Mouse (Mus musculus) midbrain, embryonic 11.5 days (tissue): ENCODE measurements at regions not wholly inside any gene's neighbourhood (a gene's known extent, or its start where the extent isn't known, plus 50 kb on each side); places are given as distances from the start of the nearest gene placed in this dataset.

Source experiments
- ATAC-seq: fragments of 200-750 bp; cut with Nextera tagmentation; 2 replicates; pipeline ENCODE4 v1.8.0; 2017; ENCODE audit warnings: moderate TSS enrichment, moderate library complexity; ENCODE audit not compliant: low FRiP score
- DNase-seq: peaks from one replicate; pipeline ENCODE4 v3.0.0; 2015; ENCODE audit warnings: low spot score; ENCODE audit errors: missing footprints
- H3K27ac ChIP-seq: fragments of 300-500 bp; sonication (generic); 2 replicates; pipeline ENCODE4 v1.5.1; 2014; ENCODE audit warnings: low read depth, low read length
- H3K27me3 ChIP-seq: fragments of 300-500 bp; sonication (generic); 2 replicates; pipeline ENCODE4 v1.6.1; 2014; ENCODE audit warnings: mild to moderate bottlenecking, low read length, moderate library complexity, mixed read lengths; ENCODE audit not compliant: control insufficient read depth, insufficient read depth
- H3K36me3 ChIP-seq: fragments of 300-500 bp; sonication (generic); 2 replicates; pipeline ENCODE4 v1.6.1; 2014; ENCODE audit warnings: mild to moderate bottlenecking, low read length, moderate library complexity, mixed read lengths; ENCODE audit not compliant: control insufficient read depth, insufficient read depth
- H3K4me1 ChIP-seq: fragments of 300-500 bp; sonication (generic); 2 replicates; pipeline ENCODE4 v1.6.1; 2014; ENCODE audit warnings: low read length; ENCODE audit not compliant: control insufficient read depth, insufficient read depth
- H3K4me2 ChIP-seq: fragments of 300-500 bp; sonication (generic); 2 replicates; pipeline ENCODE4 v1.6.1; 2014; ENCODE audit warnings: mild to moderate bottlenecking, moderate library complexity
- H3K4me3 ChIP-seq: fragments of 300-500 bp; sonication (generic); 2 replicates; pipeline ENCODE4 v1.5.1; 2014; ENCODE audit warnings: low read depth, low read length
- H3K9ac ChIP-seq: fragments of 300-500 bp; sonication (generic); 2 replicates; pipeline ENCODE4 v1.6.1; 2014; ENCODE audit warnings: low read length
- H3K9me3 ChIP-seq: fragments of 300-500 bp; sonication (generic); 2 replicates; pipeline ENCODE4 v1.6.1; 2016; ENCODE audit warnings: low read length; ENCODE audit not compliant: control insufficient read depth
- WGBS: fragments of 180-500 bp; shearing (Covaris S2); extraction: QIAGEN DNeasy Blood & Tissue Kit; methylation state at CpG from one replicate; pipeline ENCODE4 v1.1.7; 2014; 5-methylcytosine and 5-hydroxymethylcytosine counted together

- WGBS, result 78% methylated on average over 5 of the region's 5 CpGs
- no peak for DNase-seq
- H3K9ac ChIP-seq, result no peak overlapping the region
- H3K27ac ChIP-seq, result no peak overlapping the region
- no peaks in the 10 kb centered on the region for H3K4me1 ChIP-seq
- no peaks in the 10 kb centered on the region for H3K36me3 ChIP-seq
- no peak overlapping the region for H3K4me3 ChIP-seq
- no peaks in the 10 kb centered on the region for H3K27me3 ChIP-seq
- H3K9me3 ChIP-seq, result no peaks in the 10 kb centered on the region
- no peak for ATAC-seq
- no peak overlapping the region for H3K4me2 ChIP-seq
These were observed 240.6 kb downstream of the H2al1j start for GRCm38 (mm10) chrX:11568262-11568661.

GRCm38 (mm10) chrX:11574354-11574753, 246.7 kb downstream of the H2al1j start:
- Histone ChIP-seq H3K4me2 (no peak overlapping the region), H3K4me1 (no peaks in the 10 kb centered on the region), H3K27me3 (no peaks in the 10 kb centered on the region; the same call in 1 of the 2 replicates), H3K9me3 (no peaks in the 10 kb centered on the region), H3K9ac (no peak overlapping the region), H3K27ac (no peak overlapping the region), H3K36me3 (no peaks in the 10 kb centered on the region), H3K4me3 (no peak overlapping the region)
- 83% methylated on average over 3 of the region's 3 CpGs for WGBS
- DNase-seq (no peak), ATAC-seq (no peak)

- H3K27ac ChIP-seq, result no peak overlapping the region
- H3K36me3 ChIP-seq, result no peaks in the 10 kb centered on the region
- H3K27me3 ChIP-seq, result no peaks in the 10 kb centered on the region; the same call in 1 of the 2 replicates
- ATAC-seq, result no peak
- DNase-seq, result no peak
- WGBS, result 85% methylated on average over 6 of the region's 6 CpGs
- no peak overlapping the region for H3K4me3 ChIP-seq
- H3K4me2 ChIP-seq, result no peak overlapping the region
- no peaks in the 10 kb centered on the region for H3K4me1 ChIP-seq
- no peaks in the 10 kb centered on the region for H3K9me3 ChIP-seq
- H3K9ac ChIP-seq, result no peak overlapping the region
These were observed 247.9 kb downstream of the H2al1j start for GRCm38 (mm10) chrX:11575571-11575970.

- WGBS, result 84% methylated on average over 8 of the region's 8 CpGs
- Histone ChIP-seq H3K4me2 (no peak overlapping the region), H3K27me3 (no peaks in the 10 kb centered on the region; the same call in 1 of the 2 replicates), H3K9me3 (no peaks in the 10 kb centered on the region), H3K4me1 (no peaks in the 10 kb centered on the region), H3K36me3 (no peaks in the 10 kb centered on the region), H3K4me3 (no peak overlapping the region), H3K9ac (no peak overlapping the region), H3K27ac (no peak overlapping the region)
- ATAC-seq (no peak), DNase-seq (no peak)
These were observed 248.7 kb downstream of the H2al1j start for GRCm38 (mm10) chrX:11576287-11576686.

- H3K36me3 ChIP-seq, result no peaks in the 10 kb centered on the region
- H3K9me3 ChIP-seq, result no peaks in the 10 kb centered on the region
- no peak overlapping the region for H3K9ac ChIP-seq
- ATAC-seq, result no peak
- no peak overlapping the region for H3K27ac ChIP-seq
- DNase-seq, result no peak
- no peak overlapping the region for H3K4me3 ChIP-seq
- no peaks in the 10 kb centered on the region; the same call in 1 of the 2 replicates for H3K27me3 ChIP-seq
- H3K4me2 ChIP-seq, result no peak overlapping the region
- WGBS, result 80% methylated on average over 3 of the region's 3 CpGs
- H3K4me1 ChIP-seq, result no peaks in the 10 kb centered on the region
These were observed 249.7 kb downstream of the H2al1j start for GRCm38 (mm10) chrX:11577294-11577693.

- no peak for ATAC-seq
- Histone ChIP-seq H3K27ac (no peak overlapping the region), H3K4me2 (no peak overlapping the region), H3K9me3 (no peaks in the 10 kb centered on the region), H3K27me3 (peaks cover 3% of the 10 kb centered on the region), H3K4me3 (no peak overlapping the region), H3K9ac (no peak overlapping the region), H3K36me3 (no peaks in the 10 kb centered on the region), H3K4me1 (no peaks in the 10 kb centered on the region)
- DNase-seq, result no peak
- WGBS, result 71% methylated on average over 5 of the region's 5 CpGs
These were observed 257.7 kb downstream of the H2al1j start for GRCm38 (mm10) chrX:11585353-11585752.

- Histone ChIP-seq H3K4me3 (no peak overlapping the region), H3K27me3 (peaks cover 3% of the 10 kb centered on the region), H3K9me3 (no peaks in the 10 kb centered on the region), H3K27ac (no peak overlapping the region), H3K4me1 (peaks cover 5% of the 10 kb centered on the region; the same call in 1 of the 2 replicates), H3K9ac (no peak overlapping the region), H3K4me2 (no peak overlapping the region), H3K36me3 (no peaks in the 10 kb centered on the region)
- ATAC-seq (0 out of 2 replicates have a peak, but pooled peaks have one; percentile 24), DNase-seq (peak; percentile 83)
- WGBS, result 23% methylated on average over 10 of the region's 10 CpGs
These were observed 264.0 kb downstream of the H2al1j start for GRCm38 (mm10) chrX:11591391-11592187.

GRCm38 (mm10) chrX:11594542-11594941, 266.9 kb downstream of the H2al1j start:
- 63% methylated on average over 3 of the region's 3 CpGs for WGBS
- H3K4me2 ChIP-seq, result no peak overlapping the region
- ATAC-seq, result no peak
- H3K27me3 ChIP-seq, result peaks cover 2% of the 10 kb centered on the region
- H3K36me3 ChIP-seq, result no peaks in the 10 kb centered on the region
- no peak overlapping the region for H3K27ac ChIP-seq
- H3K9me3 ChIP-seq, result no peaks in the 10 kb centered on the region
- DNase-seq, result no peak
- no peak overlapping the region for H3K4me3 ChIP-seq
- peaks cover 5% of the 10 kb centered on the region; the same call in 1 of the 2 replicates for H3K4me1 ChIP-seq
- no peak overlapping the region for H3K9ac ChIP-seq

- DNase-seq (no peak), ATAC-seq (no peak)
- 89% methylated on average over 7 of the region's 7 CpGs for WGBS
- Histone ChIP-seq H3K4me2 (no peak overlapping the region), H3K9ac (no peak overlapping the region), H3K36me3 (no peaks in the 10 kb centered on the region), H3K9me3 (no peaks in the 10 kb centered on the region), H3K4me3 (no peak overlapping the region), H3K27ac (no peak overlapping the region), H3K27me3 (no peaks in the 10 kb centered on the region; the same call in 1 of the 2 replicates), H3K4me1 (no peaks in the 10 kb centered on the region)
These were observed 269.9 kb downstream of the H2al1j start for GRCm38 (mm10) chrX:11597548-11597947.
